Mouse (Mus musculus) embryonic facial prominence, embryonic 14.5 days (tissue): ENCODE measurements around the gene Tor1aip2. TPM values are rescaled to one million over a fixed set of nuclear protein-coding genes. Genes with fewer than 3 reads are reported as not detected.

Experiments
- ATAC-seq: fragments of 200-750 bp; cut with Nextera tagmentation; 2 replicates; pipeline ENCODE4 v1.8.0; 2017; ENCODE audit warnings: low read depth, moderate number of reproducible peaks, moderate TSS enrichment
- DNase-seq: peaks from one replicate; pipeline ENCODE4 v3.0.0-alpha.2; 2015; ENCODE audit warnings: low spot score
- H3K27ac ChIP-seq: fragments of 300-500 bp; sonication (generic); replicated peaks from 2 replicates; pipeline ENCODE4 v1.5.1; 2014; ENCODE audit warnings: low read depth, mild to moderate bottlenecking, low read length, moderate library complexity
- H3K27me3 ChIP-seq: fragments of 300-500 bp; sonication (generic); replicated peaks from 2 replicates; pipeline ENCODE4 v1.6.1; 2014; ENCODE audit warnings: low read length; ENCODE audit not compliant: control insufficient read depth, insufficient read depth
- H3K36me3 ChIP-seq: fragments of 300-500 bp; sonication (generic); 2 replicates; pipeline ENCODE4 v1.6.1; 2014; ENCODE audit warnings: low read length, mixed read lengths; ENCODE audit not compliant: control insufficient read depth, insufficient read depth
- H3K4me1 ChIP-seq: fragments of 300-500 bp; sonication (generic); 2 replicates; pipeline ENCODE4 v1.6.1; 2014; ENCODE audit warnings: antibody characterized with exemption, low read length; ENCODE audit not compliant: control insufficient read depth, insufficient read depth
- H3K4me2 ChIP-seq: fragments of 300-500 bp; sonication (generic); 2 replicates; pipeline ENCODE4 v1.6.1; 2014; ENCODE audit warnings: low read depth, mild to moderate bottlenecking, low read length, moderate library complexity, mixed read lengths
- H3K4me3 ChIP-seq: fragments of 300-500 bp; sonication (generic); 2 replicates; pipeline ENCODE4 v1.5.1; 2014; ENCODE audit warnings: low read depth, mild to moderate bottlenecking, low read length
- H3K9ac ChIP-seq: fragments of 300-500 bp; sonication (generic); 2 replicates; pipeline ENCODE4 v1.6.1; 2014; ENCODE audit warnings: low read depth, mild to moderate bottlenecking, low read length, moderate library complexity, mixed read lengths
- H3K9me3 ChIP-seq: fragments of 300-500 bp; sonication (generic); 2 replicates; pipeline ENCODE4 v1.6.1; 2016; ENCODE audit warnings: low read length; ENCODE audit not compliant: control insufficient read depth
- WGBS: fragments of 180-500 bp; shearing (Covaris S2); extraction: QIAGEN DNeasy Blood & Tissue Kit; methylation state at CpG from one replicate; pipeline ENCODE4 v1.1.7; 2014; 5-methylcytosine and 5-hydroxymethylcytosine counted together
- polyA plus RNA-seq: library from polyadenylated mRNA; unstranded; fragments of >200 nt; fragmentation: Nextera tagmentation; extraction: Ambion mirVana; gene quantifications from 2 replicates; pipeline ENCODE4 v1.2.1, GENCODE M21; 2014

Tor1aip2 gene
- polyA plus RNA-seq, 1 experiment from 2014 or later: 113 TPM

GRCm38 (mm10) chr1:156084603-156085002 is 49.4 kb downstream of the Tor1aip2 start:
- Histone ChIP-seq H3K27me3 (no peaks in the 10 kb centered on the region), H3K9ac (no peak overlapping the region), H3K27ac (no peak overlapping the region), H3K4me1 (no peaks in the 10 kb centered on the region), H3K36me3 (no peaks in the 10 kb centered on the region), H3K4me3 (no peak overlapping the region), H3K4me2 (no peak overlapping the region), H3K9me3 (no peaks in the 10 kb centered on the region)
- WGBS: 69% methylated on average over 3 of the region's 3 CpGs
- ATAC-seq (no peak), DNase-seq (no peak)

GRCm38 (mm10) chr1:156085770-156086169 is 50.6 kb downstream of the Tor1aip2 start:
- Histone ChIP-seq H3K4me2 (no peak overlapping the region), H3K4me1 (no peaks in the 10 kb centered on the region), H3K27ac (no peak overlapping the region), H3K36me3 (no peaks in the 10 kb centered on the region), H3K27me3 (no peaks in the 10 kb centered on the region), H3K9ac (no peak overlapping the region), H3K4me3 (no peak overlapping the region), H3K9me3 (no peaks in the 10 kb centered on the region)
- DNase-seq (peak; percentile 60), ATAC-seq (no peak; the same call in 1 of the 2 replicates)
- WGBS: 58% methylated on average over 5 of the region's 5 CpGs

- Histone ChIP-seq H3K4me1 (no peaks in the 10 kb centered on the region), H3K36me3 (no peaks in the 10 kb centered on the region), H3K27ac (no peak overlapping the region), H3K27me3 (no peaks in the 10 kb centered on the region), H3K9me3 (no peaks in the 10 kb centered on the region), H3K9ac (no peak overlapping the region), H3K4me2 (no peak overlapping the region), H3K4me3 (no peak overlapping the region)
- WGBS: 72% methylated on average over 5 of the region's 5 CpGs
- no peak for ATAC-seq
- no peak for DNase-seq
Observed at GRCm38 (mm10) chr1:156087586-156087985, 52.4 kb downstream of the Tor1aip2 start.

- 77% methylated on average over 8 of the region's 8 CpGs for WGBS
Observed at GRCm38 (mm10) chr1:156089561-156089960, 54.4 kb downstream of the Tor1aip2 start.

GRCm38 (mm10) chr1:156090042-156090441 is 54.8 kb downstream of the Tor1aip2 start:
- H3K4me3 ChIP-seq: no peak overlapping the region

More at GRCm38 (mm10) chr1:156089561-156089960, 54.4 kb downstream of the Tor1aip2 start:
- no peak overlapping the region for H3K4me3 ChIP-seq
- H3K27ac ChIP-seq: no peak overlapping the region
- ATAC-seq: peak; percentile 17; the same call in 1 of the 2 replicates
- no peaks in the 10 kb centered on the region for H3K9me3 ChIP-seq
- no peak for DNase-seq
- no peaks in the 10 kb centered on the region for H3K27me3 ChIP-seq
- H3K36me3 ChIP-seq: no peaks in the 10 kb centered on the region
- H3K9ac ChIP-seq: no peak overlapping the region
- no peak overlapping the region for H3K4me2 ChIP-seq
- H3K4me1 ChIP-seq: no peaks in the 10 kb centered on the region

GRCm38 (mm10) chr1:156091811-156092210 is 56.6 kb downstream of the Tor1aip2 start:
- Histone ChIP-seq H3K4me3 (no peak overlapping the region), H3K9me3 (no peaks in the 10 kb centered on the region), H3K36me3 (no peaks in the 10 kb centered on the region), H3K27me3 (no peaks in the 10 kb centered on the region), H3K9ac (no peak overlapping the region), H3K4me1 (no peaks in the 10 kb centered on the region), H3K27ac (no peak overlapping the region), H3K4me2 (no peak overlapping the region)
- DNase-seq: no peak
- no peak for ATAC-seq
- WGBS: 72% methylated on average over 4 of the region's 4 CpGs

More at GRCm38 (mm10) chr1:156090042-156090441, 54.8 kb downstream of the Tor1aip2 start:
- no peaks in the 10 kb centered on the region for H3K36me3 ChIP-seq
- no peak overlapping the region for H3K4me2 ChIP-seq
- H3K9ac ChIP-seq: no peak overlapping the region
- ATAC-seq: peak; percentile 70
- peak; percentile 16 for DNase-seq
- H3K4me1 ChIP-seq: no peaks in the 10 kb centered on the region
- no peaks in the 10 kb centered on the region for H3K27me3 ChIP-seq
- no peak overlapping the region for H3K27ac ChIP-seq
- 57% methylated on average over 4 of the region's 4 CpGs for WGBS
- no peaks in the 10 kb centered on the region for H3K9me3 ChIP-seq

GRCm38 (mm10) chr1:156103763-156104162 is 68.6 kb downstream of the Tor1aip2 start:
- Histone ChIP-seq H3K4me3 (no peak overlapping the region), H3K4me1 (no peaks in the 10 kb centered on the region), H3K36me3 (no peaks in the 10 kb centered on the region), H3K27me3 (no peaks in the 10 kb centered on the region), H3K9ac (no peak overlapping the region), H3K4me2 (no peak overlapping the region), H3K27ac (no peak overlapping the region), H3K9me3 (peaks cover 9% of the 10 kb centered on the region; the same call in 1 of the 2 replicates)
- 88% methylated on average over 2 of the region's 2 CpGs for WGBS
- ATAC-seq (no peak), DNase-seq (no peak)

- DNase-seq (no peak), ATAC-seq (no peak)
- no peaks in the 10 kb centered on the region for H3K36me3 ChIP-seq
- WGBS: 67% methylated on average over 2 of the region's 2 CpGs
- no peaks in the 10 kb centered on the region for H3K4me1 ChIP-seq
- H3K27ac ChIP-seq: no peak overlapping the region
- no peaks in the 10 kb centered on the region for H3K27me3 ChIP-seq
- H3K9ac ChIP-seq: no peak overlapping the region
- H3K4me3 ChIP-seq: no peak overlapping the region
- H3K4me2 ChIP-seq: no peak overlapping the region
- 0 out of 2 replicates have a peak, but pooled peaks cover 3% of the 10 kb centered on the region for H3K9me3 ChIP-seq
Observed at GRCm38 (mm10) chr1:156105381-156105780, 70.2 kb downstream of the Tor1aip2 start.

GRCm38 (mm10) chr1:156107424-156107823 is 72.2 kb downstream of the Tor1aip2 start:
- WGBS: 89% methylated on average over 2 of the region's 2 CpGs
- no peak for DNase-seq
- Histone ChIP-seq H3K27me3 (no peaks in the 10 kb centered on the region), H3K27ac (no peak overlapping the region), H3K4me2 (no peak overlapping the region), H3K4me3 (no peak overlapping the region), H3K4me1 (peaks cover 6% of the 10 kb centered on the region; the same call in 1 of the 2 replicates), H3K9ac (no peak overlapping the region), H3K36me3 (no peaks in the 10 kb centered on the region), H3K9me3 (0 out of 2 replicates have a peak, but pooled peaks cover 3% of the 10 kb centered on the region)
- no peak for ATAC-seq
